Mouse (Mus musculus): ENCODE measurements around the gene Smad1. TPM values are rescaled to one million over a fixed set of nuclear protein-coding genes. Genes with fewer than 3 reads are reported as not detected.

The Smad1 gene
- polyA plus RNA-seq, 1 experiment from 2014 or later: 26.1 TPM

DNA sequence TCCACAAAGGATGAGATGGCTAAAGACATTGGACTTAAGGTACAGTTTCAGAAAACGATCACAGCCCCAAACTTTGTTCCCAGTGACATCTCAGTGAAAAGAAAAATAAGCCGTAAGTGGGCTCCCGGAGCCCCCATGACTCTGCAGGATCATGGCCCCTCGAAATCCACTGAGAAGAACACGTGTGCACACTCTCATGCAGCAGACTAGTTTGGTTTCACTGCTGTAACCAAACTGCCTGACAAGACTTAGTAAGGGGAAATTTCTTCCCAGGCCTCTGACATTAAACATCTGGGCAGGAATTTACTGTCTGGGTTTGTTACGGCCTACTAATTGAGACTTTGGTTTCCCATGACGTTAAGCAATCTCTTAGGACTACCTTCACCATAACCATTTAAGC, 45.3 kb downstream of the Smad1 start:
- Histone ChIP-seq H3K36me3 (ENCODE audit: control insufficient read depth, insufficient read depth, low read length) (peaks cover 67% of the 10 kb centered on the region), H3K27ac (replicated peaks in 1 of 2; ENCODE audit: control insufficient read depth in 1 of 2, insufficient read depth in 1 of 2, low read depth in 2 of 2, low read length in 2 of 2) (no peak overlapping the region)
- 91% methylated on average over 7 of the region's 7 CpGs for WGBS

GRCm38 (mm10) chr8:79351916-79352315, 47.4 kb downstream of the Smad1 start:
- peaks cover 4 to 13% of the 10 kb centered on the region in 2 experiments; a peak in 2 of 4 replicates for H3K4me1 ChIP-seq (ENCODE audit: control insufficient read depth in 2 of 2, insufficient read depth in 2 of 2, low read length in 2 of 2)
- H3K9ac ChIP-seq (ENCODE audit: low read length): no peak overlapping the region
- no peak overlapping the region for H3K4me3 ChIP-seq (ENCODE audit: control insufficient read depth in 1 of 2, insufficient read depth in 1 of 2, low read depth in 1 of 2, low read length in 2 of 2)
- no peaks in the 10 kb centered on the region for H3K27me3 ChIP-seq (ENCODE audit: control insufficient read depth, insufficient read depth, low read length)
- H3K9me3 ChIP-seq (ENCODE audit: control insufficient read depth, low read length): no peaks in the 10 kb centered on the region
- H3K36me3 ChIP-seq (ENCODE audit: control insufficient read depth, insufficient read depth, low read length): peaks cover 73% of the 10 kb centered on the region
- no peak overlapping the region for H3K4me2 ChIP-seq (ENCODE audit: low read length)
- 83% methylated on average over 8 of the region's 8 CpGs for WGBS
- ATAC-seq (ENCODE audit: insufficient number of reproducible peaks, insufficient read depth, low FRiP score, low read depth): no peak
- H3K27ac ChIP-seq (replicated peaks in 1 of 2; ENCODE audit: control insufficient read depth in 1 of 2, insufficient read depth in 1 of 2, low read depth in 2 of 2, low read length in 2 of 2): peak overlapping the region in 1 of 2 experiments; percentile 66; a peak in 1 of 4 replicates

More for the DNA sequence above, 45.3 kb downstream of the Smad1 start:
- H3K9me3 ChIP-seq (ENCODE audit: control insufficient read depth, low read length): no peaks in the 10 kb centered on the region
- no peak for ATAC-seq (ENCODE audit: insufficient number of reproducible peaks, insufficient read depth, low FRiP score, low read depth)
- no peak overlapping the region for H3K4me2 ChIP-seq (ENCODE audit: low read length)
- H3K27me3 ChIP-seq (ENCODE audit: control insufficient read depth, insufficient read depth, low read length): no peaks in the 10 kb centered on the region
- no peak overlapping the region for H3K9ac ChIP-seq (ENCODE audit: low read length)
- peaks cover 4 to 13% of the 10 kb centered on the region in 2 experiments; a peak in 2 of 4 replicates for H3K4me1 ChIP-seq (ENCODE audit: control insufficient read depth in 2 of 2, insufficient read depth in 2 of 2, low read length in 2 of 2)
- H3K4me3 ChIP-seq (ENCODE audit: control insufficient read depth in 1 of 2, insufficient read depth in 1 of 2, low read depth in 1 of 2, low read length in 2 of 2): no peak overlapping the region

DNA sequence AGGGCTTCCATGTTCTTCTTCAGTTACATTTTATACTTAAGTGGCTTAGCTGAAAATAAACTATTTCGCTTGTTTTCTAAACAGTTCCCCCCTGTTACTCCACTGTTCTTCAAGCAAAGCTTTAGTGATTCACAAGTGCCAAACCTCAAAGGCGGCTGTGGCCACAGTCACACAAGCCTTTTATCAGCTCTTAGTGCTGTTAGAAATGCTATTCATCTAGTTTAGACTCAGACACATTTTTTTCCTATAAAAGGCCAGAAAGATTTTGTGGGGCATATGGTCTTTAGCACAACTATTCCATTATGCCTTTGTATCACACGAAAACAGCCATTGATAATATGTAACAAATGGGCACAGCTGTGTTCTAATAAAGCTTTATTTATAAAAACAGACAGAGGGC, 48.5 kb downstream of the Smad1 start:
- peak overlapping the region in 1 of 2 experiments; percentile 66; a peak in 3 of 4 replicates for H3K27ac ChIP-seq (replicated peaks in 1 of 2; ENCODE audit: control insufficient read depth in 1 of 2, insufficient read depth in 1 of 2, low read depth in 2 of 2, low read length in 2 of 2)
- no peak overlapping the region for H3K9ac ChIP-seq (ENCODE audit: low read length)
- H3K4me1 ChIP-seq (ENCODE audit: control insufficient read depth in 2 of 2, insufficient read depth in 2 of 2, low read length in 2 of 2): peaks cover 4 to 13% of the 10 kb centered on the region in 2 experiments; a peak in 2 of 4 replicates
- no peak overlapping the region for H3K4me3 ChIP-seq (ENCODE audit: control insufficient read depth in 1 of 2, insufficient read depth in 1 of 2, low read depth in 1 of 2, low read length in 2 of 2)
- 66% methylated on average over 3 of the region's 3 CpGs for WGBS
- no peaks in the 10 kb centered on the region for H3K27me3 ChIP-seq (ENCODE audit: control insufficient read depth, insufficient read depth, low read length)
- no peak overlapping the region for H3K4me2 ChIP-seq (ENCODE audit: low read length)
- no peaks in the 10 kb centered on the region for H3K9me3 ChIP-seq (ENCODE audit: control insufficient read depth, low read length)
- ATAC-seq (ENCODE audit: insufficient number of reproducible peaks, insufficient read depth, low FRiP score, low read depth): no peak
- peaks cover 76% of the 10 kb centered on the region for H3K36me3 ChIP-seq (ENCODE audit: control insufficient read depth, insufficient read depth, low read length)

- no peaks in the 10 kb centered on the region for H3K9me3 ChIP-seq (ENCODE audit: control insufficient read depth, low read length)
- no peak overlapping the region for H3K9ac ChIP-seq (ENCODE audit: low read length)
- no peak overlapping the region for H3K4me2 ChIP-seq (ENCODE audit: low read length)
- ATAC-seq (ENCODE audit: insufficient number of reproducible peaks, insufficient read depth, low FRiP score, low read depth): peak; percentile 60; the same call in 1 of the 2 replicates
- H3K27me3 ChIP-seq (ENCODE audit: control insufficient read depth, insufficient read depth, low read length): no peaks in the 10 kb centered on the region
- H3K4me3 ChIP-seq (ENCODE audit: control insufficient read depth in 1 of 2, insufficient read depth in 1 of 2, low read depth in 1 of 2, low read length in 2 of 2): no peak overlapping the region
- H3K27ac ChIP-seq (replicated peaks in 1 of 2; ENCODE audit: control insufficient read depth in 1 of 2, insufficient read depth in 1 of 2, low read depth in 2 of 2, low read length in 2 of 2): peak overlapping the region; percentile 6 to 66
- H3K36me3 ChIP-seq (ENCODE audit: control insufficient read depth, insufficient read depth, low read length): peaks cover 78% of the 10 kb centered on the region
- H3K4me1 ChIP-seq (ENCODE audit: control insufficient read depth in 2 of 2, insufficient read depth in 2 of 2, low read length in 2 of 2): peaks cover 4 to 13% of the 10 kb centered on the region in 2 experiments; a peak in 2 of 4 replicates
- 60% methylated on average over 6 of the region's 6 CpGs for WGBS
Observed at GRCm38 (mm10) chr8:79350094-79350593, 49.2 kb downstream of the Smad1 start.

DNA sequence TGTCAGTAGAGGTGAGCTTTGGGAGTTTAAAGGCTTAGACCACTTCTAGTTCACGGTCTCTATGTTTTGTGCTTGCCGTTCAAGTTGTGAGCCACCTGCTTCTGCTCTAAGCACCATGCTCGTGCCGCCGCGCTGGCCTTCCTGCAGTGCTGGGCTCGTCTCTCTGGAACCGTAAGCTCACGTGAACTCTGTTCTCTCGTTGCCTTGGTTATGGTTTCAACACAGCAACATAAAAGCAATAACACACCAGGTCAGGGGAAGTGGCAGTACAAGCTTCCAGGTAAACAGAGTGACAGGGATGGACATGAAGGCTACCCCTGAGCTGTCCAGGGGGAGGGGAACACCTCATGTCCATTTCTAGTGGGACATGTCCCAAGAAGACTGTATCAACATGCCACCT, 52.9 kb downstream of the Smad1 start:
- Histone ChIP-seq H3K36me3 (ENCODE audit: control insufficient read depth, insufficient read depth, low read length) (peaks cover 65% of the 10 kb centered on the region), H3K27me3 (ENCODE audit: control insufficient read depth, insufficient read depth, low read length) (no peaks in the 10 kb centered on the region), H3K9me3 (ENCODE audit: control insufficient read depth, low read length) (no peaks in the 10 kb centered on the region), H3K9ac (ENCODE audit: low read length) (no peak overlapping the region), H3K4me2 (ENCODE audit: low read length) (no peak overlapping the region), H3K27ac (replicated peaks in 1 of 2; ENCODE audit: control insufficient read depth in 1 of 2, insufficient read depth in 1 of 2, low read depth in 2 of 2, low read length in 2 of 2) (no peak overlapping the region), H3K4me3 (ENCODE audit: control insufficient read depth in 1 of 2, insufficient read depth in 1 of 2, low read depth in 1 of 2, low read length in 2 of 2) (no peak overlapping the region), H3K4me1 (ENCODE audit: control insufficient read depth in 2 of 2, insufficient read depth in 2 of 2, low read length in 2 of 2) (peaks cover 4 to 20% of the 10 kb centered on the region in 2 experiments; a peak in 3 of 4 replicates)
- no peak for ATAC-seq (ENCODE audit: insufficient number of reproducible peaks, insufficient read depth, low FRiP score, low read depth)
- 93% methylated on average over 10 of the region's 10 CpGs for WGBS

DNA sequence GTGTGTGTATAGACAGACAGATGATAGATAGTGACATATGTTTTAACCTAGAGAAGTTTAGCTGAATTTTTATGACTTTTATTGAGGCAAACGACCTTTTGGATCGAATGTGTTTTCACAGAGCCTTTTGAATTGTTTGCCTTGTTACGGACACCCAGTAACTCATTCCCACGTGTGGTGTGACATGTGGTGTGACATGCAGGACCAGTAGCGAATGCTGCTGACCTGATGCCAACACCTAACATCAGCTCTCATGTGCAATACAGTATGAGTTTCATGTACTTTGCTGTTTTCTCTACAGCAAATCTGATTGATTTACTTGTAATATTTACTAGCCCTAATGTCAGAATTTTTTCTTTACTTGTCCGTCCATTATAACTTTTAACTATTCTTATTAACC, 53.5 kb downstream of the Smad1 start:
- Histone ChIP-seq H3K4me3 (ENCODE audit: control insufficient read depth in 1 of 2, insufficient read depth in 1 of 2, low read depth in 1 of 2, low read length in 2 of 2) (no peak overlapping the region), H3K4me2 (ENCODE audit: low read length) (no peak overlapping the region), H3K36me3 (ENCODE audit: control insufficient read depth, insufficient read depth, low read length) (peaks cover 69% of the 10 kb centered on the region), H3K27ac (replicated peaks in 1 of 2; ENCODE audit: control insufficient read depth in 1 of 2, insufficient read depth in 1 of 2, low read depth in 2 of 2, low read length in 2 of 2) (no peak overlapping the region), H3K4me1 (ENCODE audit: control insufficient read depth in 2 of 2, insufficient read depth in 2 of 2, low read length in 2 of 2) (peaks cover 4 to 19% of the 10 kb centered on the region in 2 experiments; a peak in 3 of 4 replicates), H3K27me3 (ENCODE audit: control insufficient read depth, insufficient read depth, low read length) (no peaks in the 10 kb centered on the region), H3K9me3 (ENCODE audit: control insufficient read depth, low read length) (no peaks in the 10 kb centered on the region), H3K9ac (ENCODE audit: low read length) (no peak overlapping the region)
- WGBS: 85% methylated on average over 6 of the region's 6 CpGs
- ATAC-seq (ENCODE audit: insufficient number of reproducible peaks, insufficient read depth, low FRiP score, low read depth): no peak

DNA sequence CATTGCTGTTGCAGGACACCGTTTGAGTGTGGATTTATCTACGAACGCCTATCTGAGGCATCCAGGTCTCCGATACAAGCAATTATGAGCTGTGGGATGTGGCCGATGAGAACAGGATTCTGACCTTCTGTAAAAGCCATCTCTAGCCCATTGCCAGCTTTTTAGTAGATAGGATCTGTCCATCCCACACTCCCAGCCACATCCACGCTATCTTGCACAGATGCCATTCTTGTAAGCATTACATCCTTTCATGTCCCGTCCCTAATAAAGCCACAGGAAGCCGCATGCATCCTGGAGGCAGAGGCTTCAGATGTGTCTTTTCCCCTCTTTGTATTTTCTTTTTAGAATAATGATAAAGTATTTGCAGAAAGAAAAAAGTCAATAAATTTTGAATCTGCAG, 58.1 kb downstream of the Smad1 start:
- H3K27ac ChIP-seq (replicated peaks in 1 of 2; ENCODE audit: control insufficient read depth in 1 of 2, insufficient read depth in 1 of 2, low read depth in 2 of 2, low read length in 2 of 2): no peak overlapping the region; a peak in 1 of 4 replicates
- ATAC-seq (ENCODE audit: insufficient number of reproducible peaks, insufficient read depth, low FRiP score, low read depth): no peak
- H3K9me3 ChIP-seq (ENCODE audit: control insufficient read depth, low read length): no peaks in the 10 kb centered on the region
- H3K4me1 ChIP-seq (ENCODE audit: control insufficient read depth in 2 of 2, insufficient read depth in 2 of 2, low read length in 2 of 2): peaks cover 0 to 6% of the 10 kb centered on the region in 2 experiments; a peak in 1 of 4 replicates
- H3K27me3 ChIP-seq (ENCODE audit: control insufficient read depth, insufficient read depth, low read length): no peaks in the 10 kb centered on the region
- no peak overlapping the region for H3K4me2 ChIP-seq (ENCODE audit: low read length)
- 45% methylated on average over 8 of the region's 8 CpGs for WGBS
- H3K36me3 ChIP-seq (ENCODE audit: control insufficient read depth, insufficient read depth, low read length): peaks cover 70% of the 10 kb centered on the region
- H3K4me3 ChIP-seq (ENCODE audit: control insufficient read depth in 1 of 2, insufficient read depth in 1 of 2, low read depth in 1 of 2, low read length in 2 of 2): no peak overlapping the region
- no peak overlapping the region for H3K9ac ChIP-seq (ENCODE audit: low read length)

DNA sequence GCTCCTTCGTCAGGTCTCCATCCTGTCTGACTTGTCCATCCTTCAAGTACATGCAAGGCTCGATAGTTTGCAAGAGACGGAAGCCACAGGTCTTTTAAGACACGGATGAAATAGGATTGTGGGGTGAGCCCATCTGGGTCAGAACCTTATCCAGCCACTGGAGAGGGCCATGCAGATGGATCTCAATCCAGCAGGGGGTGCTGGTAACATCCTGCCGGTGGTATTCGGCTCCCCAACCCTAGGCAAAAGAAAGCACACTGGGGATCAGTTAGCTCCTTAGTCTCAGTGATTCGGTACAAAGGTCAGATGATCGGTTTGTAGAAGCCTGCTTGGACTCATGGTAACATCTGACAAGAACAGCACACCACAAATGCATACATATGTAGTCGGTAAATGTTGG, 59.8 kb downstream of the Smad1 start:
- ATAC-seq (ENCODE audit: insufficient number of reproducible peaks, insufficient read depth, low FRiP score, low read depth): no peak
- Histone ChIP-seq H3K4me1 (ENCODE audit: control insufficient read depth in 2 of 2, insufficient read depth in 2 of 2, low read length in 2 of 2) (peaks cover 0 to 6% of the 10 kb centered on the region in 2 experiments; a peak in 1 of 4 replicates), H3K9ac (ENCODE audit: low read length) (no peak overlapping the region), H3K4me2 (ENCODE audit: low read length) (no peak overlapping the region), H3K36me3 (ENCODE audit: control insufficient read depth, insufficient read depth, low read length) (peaks cover 59% of the 10 kb centered on the region), H3K9me3 (ENCODE audit: control insufficient read depth, low read length) (no peaks in the 10 kb centered on the region), H3K4me3 (ENCODE audit: control insufficient read depth in 1 of 2, insufficient read depth in 1 of 2, low read depth in 1 of 2, low read length in 2 of 2) (no peak overlapping the region), H3K27ac (replicated peaks in 1 of 2; ENCODE audit: control insufficient read depth in 1 of 2, insufficient read depth in 1 of 2, low read depth in 2 of 2, low read length in 2 of 2) (no peak overlapping the region), H3K27me3 (ENCODE audit: control insufficient read depth, insufficient read depth, low read length) (no peaks in the 10 kb centered on the region)
- 76% methylated on average over 9 of the region's 9 CpGs for WGBS
